Mouse (Mus musculus): ENCODE measurements around the gene Gm11042.

The Gm11042 gene

DNA sequence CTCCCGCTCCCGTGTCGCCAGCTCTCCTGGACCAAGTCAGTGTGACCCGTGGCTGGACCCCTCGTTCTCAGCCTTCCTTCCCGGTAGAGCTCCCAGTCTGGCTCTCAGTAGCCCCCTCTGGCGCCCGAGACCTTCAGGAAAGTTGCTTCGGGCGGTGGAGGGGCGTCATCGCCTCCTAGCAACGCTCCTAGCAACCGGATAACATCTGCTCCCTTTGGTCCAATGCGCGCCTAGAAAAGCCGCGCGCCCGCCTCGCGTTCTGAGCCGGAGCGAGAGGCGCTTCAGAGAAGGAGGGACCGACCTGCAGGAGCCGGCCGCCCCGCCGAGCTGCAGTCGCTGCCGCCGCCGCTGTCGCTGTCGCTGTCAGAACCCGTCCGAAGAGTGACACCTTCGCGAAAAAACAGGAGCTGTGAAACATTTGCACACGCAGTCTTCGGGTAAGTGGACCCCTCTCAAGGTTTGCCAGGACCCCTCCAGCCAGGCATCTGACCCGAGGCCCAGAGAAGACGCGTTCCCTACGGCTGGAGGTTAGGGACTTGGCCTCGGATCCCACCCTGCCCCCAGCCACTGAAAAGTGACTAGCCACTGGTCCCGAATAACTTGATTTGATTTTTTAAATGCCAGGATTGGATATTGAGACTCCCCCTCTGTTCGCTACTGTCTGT lies 32.0 kb downstream of the Gm11042 start:
- DNase-seq: peak; percentile 6

- no peak for DNase-seq
Observed at GRCm38 (mm10) chr12:74282846-74283245, 33.3 kb downstream of the Gm11042 start.

DNA sequence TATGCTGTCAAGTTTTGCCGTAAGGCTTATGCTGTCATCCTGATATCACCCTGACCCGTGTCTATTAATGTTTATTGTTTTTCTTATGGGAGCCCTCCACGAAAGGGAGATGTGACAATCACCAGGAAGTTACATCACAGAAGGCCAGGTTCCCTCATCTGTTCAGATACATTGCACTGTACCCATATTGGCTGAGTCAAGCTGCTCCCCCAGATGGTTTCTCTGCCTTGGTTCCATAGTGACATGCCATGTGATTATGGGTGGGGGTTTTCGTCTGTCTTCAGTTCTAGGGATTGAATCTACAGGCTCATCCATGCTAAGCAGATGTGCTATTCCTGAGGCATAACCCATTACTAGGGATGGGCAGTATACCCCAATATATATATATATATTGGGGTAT lies 34.8 kb downstream of the Gm11042 start:
- DNase-seq: no peak

DNA sequence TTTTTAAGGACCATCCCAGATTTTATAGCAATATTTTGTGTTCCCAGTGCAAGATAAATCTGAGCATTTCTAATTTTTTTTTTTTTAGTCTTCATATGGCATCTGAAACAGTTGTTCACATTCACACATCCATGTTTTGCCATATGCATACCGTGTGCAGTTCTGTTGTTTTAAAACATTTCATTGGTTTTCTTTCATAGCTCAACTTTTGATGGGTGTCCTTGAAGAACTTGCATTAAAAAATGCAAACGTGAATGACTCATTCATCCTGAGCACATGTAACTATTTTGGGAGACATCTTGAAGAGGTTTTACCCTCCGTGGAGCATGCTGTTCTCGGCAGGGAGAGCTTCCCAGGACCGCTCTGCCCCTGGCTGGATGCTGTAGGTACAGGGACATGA lies 38.9 kb downstream of the Gm11042 start:
- no peak for DNase-seq

- DNase-seq: no peak
Observed at GRCm38 (mm10) chr12:74272545-74272944, 43.6 kb downstream of the Gm11042 start.

DNA sequence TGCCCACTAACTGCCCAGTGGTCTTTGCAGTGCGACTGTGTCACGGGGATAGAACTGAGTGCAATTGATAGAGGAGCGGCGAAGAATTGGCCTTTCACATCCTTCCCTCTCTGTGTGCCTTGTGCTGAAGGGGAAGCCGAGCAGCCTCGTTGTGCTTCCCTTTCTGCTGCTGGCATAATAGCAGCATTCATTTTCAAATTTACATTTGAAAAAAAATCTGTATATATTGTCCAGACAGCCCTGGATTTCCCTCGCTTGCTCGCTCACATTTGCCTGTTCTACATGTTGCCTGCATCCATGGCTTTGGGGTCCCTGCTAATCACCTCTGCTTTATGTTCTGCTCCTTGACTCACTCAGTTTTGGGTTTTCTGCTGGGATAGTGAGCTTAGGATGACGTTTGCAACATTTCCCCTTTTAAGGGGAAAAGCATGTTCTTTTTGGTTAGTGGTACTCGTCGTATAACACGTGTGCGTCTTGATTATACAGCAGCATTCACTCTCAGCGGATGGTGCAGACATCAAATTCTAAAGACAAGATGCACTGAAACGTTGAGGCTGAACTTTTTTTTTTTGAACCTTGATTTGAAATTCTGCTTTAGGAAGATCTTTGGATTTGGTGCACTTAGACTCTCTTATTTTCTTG lies 47.4 kb downstream of the Gm11042 start:
- no peak for DNase-seq

- no peak for DNase-seq
Observed at GRCm38 (mm10) chr12:74267049-74267448, 49.1 kb downstream of the Gm11042 start.

Data from kidney, adult 18-20 months (tissue).